Comparison of ENCODE assay signal across 9 mouse cellular contexts in genomic region chr9:98956591-98957381, GRCm38 (mm10). TPM values are rescaled to one million over a fixed set of nuclear protein-coding genes. Genes with fewer than 3 reads are reported as not detected.
DNase-seq lines count a peak whose midpoint lies in the region; ATAC-seq and TF ChIP-seq lines count a peak whose summit lies in the region.
"Had no signal": no experiment of that assay in that cellular context is flagged by ENCODE, and none has a peak within 500 bp of the region (broad histone marks: within the 10 kb centered on the region; RNA-seq: fewer than 3 reads in every experiment).

No protein-coding gene starts in this region.

- H3K4me2 ChIP-seq in lung, embryonic 15.5 days, result peak overlapping the region; percentile 88
- peak overlapping the region; percentile 83 for H3K4me2 ChIP-seq in heart, embryonic 16.5 days (ENCODE audit: low read depth, low read length)
- H3K4me2 ChIP-seq in limb, embryonic 14.5 days (replicated peaks; ENCODE audit: low read depth, low read length, severe bottlenecking), result peak overlapping the region; percentile 88

- H3K27me3 ChIP-seq in lung, embryonic 15.5 days, result peaks cover 99% of the 10 kb centered on the region
- H3K27me3 ChIP-seq in heart, embryonic 16.5 days (ENCODE audit: control insufficient read depth, insufficient read depth, low read length), result peaks cover 85% of the 10 kb centered on the region
- peaks cover 95% of the 10 kb centered on the region for H3K27me3 ChIP-seq in limb, embryonic 14.5 days (ENCODE audit: control insufficient read depth, insufficient read depth, low read length)

- WGBS in lung, embryonic 15.5 days, result under 1% methylated on average over 78 of the region's 80 CpGs
- WGBS in heart, embryonic 16.5 days, result under 1% methylated on average over 67 of the region's 80 CpGs
- under 1% methylated on average over 62 of the region's 80 CpGs for WGBS in limb, embryonic 14.5 days

- peak overlapping the region; percentile 42 for H3K4me3 ChIP-seq in lung, embryonic 15.5 days
- H3K4me3 ChIP-seq in heart, embryonic 16.5 days (ENCODE audit: low read length), result peak overlapping the region; percentile 53
- H3K4me3 ChIP-seq in limb, embryonic 14.5 days (replicated peaks; ENCODE audit: low read length), result peak overlapping the region; percentile 44
- H3K4me3 ChIP-seq: myocyte had no signal

- ATAC-seq in lung, embryonic 15.5 days (ENCODE audit: borderline replicate concordance, extremely low read depth, low FRiP score, low TSS enrichment), result peak; percentile 43; the same call in 1 of the 2 replicates
- ATAC-seq in heart, embryonic 16.5 days (replicated peaks; ENCODE audit: extremely low read depth, insufficient read depth, low FRiP score), result peak; percentile 34; the same call in 1 of the 2 replicates
- no peak for ATAC-seq in limb, embryonic 14.5 days (ENCODE audit: low FRiP score, low read depth)
- no peak for ATAC-seq in erythroid progenitor cell, adult 5-6 weeks (replicated peaks; ENCODE audit: low FRiP score, poor library complexity, severe bottlenecking)

- H3K9ac ChIP-seq in lung, embryonic 15.5 days, result no peak overlapping the region
- no peak overlapping the region for H3K9ac ChIP-seq in heart, embryonic 16.5 days (ENCODE audit: low read length)
- peak overlapping the region; percentile 41; the same call in 1 of the 2 replicates for H3K9ac ChIP-seq in limb, embryonic 14.5 days (ENCODE audit: low read depth, low read length, severe bottlenecking)

- H3K9me3 ChIP-seq in lung, embryonic 15.5 days, result no peaks in the 10 kb centered on the region
- no peaks in the 10 kb centered on the region for H3K9me3 ChIP-seq in heart, embryonic 16.5 days (replicated peaks; ENCODE audit: control insufficient read depth, low read length)
- H3K9me3 ChIP-seq in limb, embryonic 14.5 days (ENCODE audit: control insufficient read depth, low read length), result no peaks in the 10 kb centered on the region

- no peaks in the 10 kb centered on the region for H3K36me3 ChIP-seq in lung, embryonic 15.5 days
- H3K36me3 ChIP-seq in heart, embryonic 16.5 days (ENCODE audit: control insufficient read depth, insufficient read depth), result no peaks in the 10 kb centered on the region
- H3K36me3 ChIP-seq in limb, embryonic 14.5 days (ENCODE audit: control insufficient read depth, insufficient read depth, low read length), result no peaks in the 10 kb centered on the region

- no peak for DNase-seq in lung, postnatal 14 days
- peak; percentile 66 for DNase-seq in embryo, embryonic 10.5 days (ENCODE audit: low spot score)
- no peak for DNase-seq in limb, embryonic 14.5 days (ENCODE audit: low spot score)
- peak; percentile 63 for DNase-seq in retina, postnatal 1 day
- no peak for DNase-seq in layer of hippocampus, adult 18-20 months (ENCODE audit: low spot score in 2 of 2)

- TF ChIP-seq POLR2A in limb, embryonic 14.5 days (IDR thresholded peaks at IDR 0.05; ENCODE audit: borderline replicate concordance, extremely low read depth, insufficient read depth, insufficient read length), result no peak

- no peak overlapping the region for H3K27ac ChIP-seq in lung, embryonic 15.5 days
- no peak overlapping the region for H3K27ac ChIP-seq in heart, embryonic 16.5 days (ENCODE audit: low read length)
- no peak overlapping the region for H3K27ac ChIP-seq in limb, embryonic 14.5 days (replicated peaks; ENCODE audit: low read depth, low read length)

- H3K4me1 ChIP-seq in lung, embryonic 15.5 days, result peaks cover 27% of the 10 kb centered on the region
- H3K4me1 ChIP-seq in heart, embryonic 16.5 days (ENCODE audit: control insufficient read depth, insufficient read depth, low read length), result peaks cover 21% of the 10 kb centered on the region
- peaks cover 14% of the 10 kb centered on the region for H3K4me1 ChIP-seq in limb, embryonic 14.5 days (ENCODE audit: control insufficient read depth, insufficient read depth, low read length)

RNA-seq across cellular contexts. Expression of gene Foxl2, which starts 1.7 kb away (rescaled TPM):
- not detected in 2 replicates for polyA plus RNA-seq in lung, embryonic 15.5 days (2015; fragmentation: Nextera tagmentation; extraction: Ambion mirVana)
- 0.05 TPM in 1 of 2 replicates, not detected in the other for polyA plus RNA-seq in heart, embryonic 16.5 days (2015; fragmentation: Nextera tagmentation; extraction: Ambion mirVana)
- 0.05 and 0.08 TPM in 2 replicates for polyA plus RNA-seq in limb, embryonic 14.5 days (2012; rRNA removed)
- polyA plus RNA-seq in limb, embryonic 14.5 days (2014; fragmentation: Nextera tagmentation; extraction: Ambion mirVana), result 0.08 TPM in 1 of 2 replicates, not detected in the other
- 1 to 10 TPM in 1 of 2 experiments, under 1 TPM in 1; 0.89 to 1.1 TPM for total RNA-seq in layer of hippocampus, adult 18-20 months (2021)
- not detected in 2 replicates for total RNA-seq in erythroid progenitor cell, adult 5-6 weeks (2015; ENCODE audit: low replicate concordance)
- total RNA-seq in erythroid progenitor cell, adult 5-6 weeks (2017; ENCODE audit: low replicate concordance), result not detected in 2 replicates

RNA-seq across cellular contexts. Expression of gene Faim, which starts 29.4 kb away (rescaled TPM):
- polyA plus RNA-seq in lung, embryonic 15.5 days (2015; fragmentation: Nextera tagmentation; extraction: Ambion mirVana), result 42.3 and 42.9 TPM in 2 replicates
- polyA plus RNA-seq in heart, embryonic 16.5 days (2015; fragmentation: Nextera tagmentation; extraction: Ambion mirVana), result 25.4 and 32.5 TPM in 2 replicates
- polyA plus RNA-seq in limb, embryonic 14.5 days (2012; rRNA removed), result 7.2 and 14.2 TPM in 2 replicates
- 41.5 and 43.4 TPM in 2 replicates for polyA plus RNA-seq in limb, embryonic 14.5 days (2014; fragmentation: Nextera tagmentation; extraction: Ambion mirVana)
- total RNA-seq in layer of hippocampus, adult 18-20 months (2021), result 10 to 100 TPM; 56.0 to 56.9 TPM
- total RNA-seq in erythroid progenitor cell, adult 5-6 weeks (2015; ENCODE audit: low replicate concordance), result 4.2 and 7.2 TPM in 2 replicates
- 3.3 and 10.4 TPM in 2 replicates for total RNA-seq in erythroid progenitor cell, adult 5-6 weeks (2017; ENCODE audit: low replicate concordance)

RNA-seq across cellular contexts. Expression of gene 7420426K07Rik, which starts 53.9 kb away (rescaled TPM):
- polyA plus RNA-seq in lung, embryonic 15.5 days (2015; fragmentation: Nextera tagmentation; extraction: Ambion mirVana), result not detected in 2 replicates
- not detected in 2 replicates for polyA plus RNA-seq in heart, embryonic 16.5 days (2015; fragmentation: Nextera tagmentation; extraction: Ambion mirVana)
- not detected in 2 replicates for polyA plus RNA-seq in limb, embryonic 14.5 days (2012; rRNA removed)
- not detected in 2 replicates for polyA plus RNA-seq in limb, embryonic 14.5 days (2014; fragmentation: Nextera tagmentation; extraction: Ambion mirVana)
- not detected for total RNA-seq in layer of hippocampus, adult 18-20 months (2021)
- not detected in 2 replicates for total RNA-seq in erythroid progenitor cell, adult 5-6 weeks (2015; ENCODE audit: low replicate concordance)
- total RNA-seq in erythroid progenitor cell, adult 5-6 weeks (2017; ENCODE audit: low replicate concordance), result not detected in 2 replicates
- polyA plus RNA-seq: myocyte had no signal

Comparison
In these comparisons a context has a peak if more than half of its experiments do, and no peak if none do; other contexts are left out.
1. ATAC-seq: peak in lung, embryonic 15.5 days (single experiment) and heart, embryonic 16.5 days (single experiment); none in limb, embryonic 14.5 days (single experiment) and erythroid progenitor cell, adult 5-6 weeks (single experiment).
2. DNase-seq: peak in embryo, embryonic 10.5 days (single experiment) and retina, postnatal 1 day (single experiment); none in lung, postnatal 14 days (single experiment), limb, embryonic 14.5 days (single experiment) and layer of hippocampus, adult 18-20 months (0 of 2).
3. Peak in every context shown above with its lines, with median percentiles within 50 percentile points of each other: H3K4me2 ChIP-seq and H3K4me3 ChIP-seq.